9 mouse cellular contexts compared by ENCODE assay signal in the genomic region with DNA sequence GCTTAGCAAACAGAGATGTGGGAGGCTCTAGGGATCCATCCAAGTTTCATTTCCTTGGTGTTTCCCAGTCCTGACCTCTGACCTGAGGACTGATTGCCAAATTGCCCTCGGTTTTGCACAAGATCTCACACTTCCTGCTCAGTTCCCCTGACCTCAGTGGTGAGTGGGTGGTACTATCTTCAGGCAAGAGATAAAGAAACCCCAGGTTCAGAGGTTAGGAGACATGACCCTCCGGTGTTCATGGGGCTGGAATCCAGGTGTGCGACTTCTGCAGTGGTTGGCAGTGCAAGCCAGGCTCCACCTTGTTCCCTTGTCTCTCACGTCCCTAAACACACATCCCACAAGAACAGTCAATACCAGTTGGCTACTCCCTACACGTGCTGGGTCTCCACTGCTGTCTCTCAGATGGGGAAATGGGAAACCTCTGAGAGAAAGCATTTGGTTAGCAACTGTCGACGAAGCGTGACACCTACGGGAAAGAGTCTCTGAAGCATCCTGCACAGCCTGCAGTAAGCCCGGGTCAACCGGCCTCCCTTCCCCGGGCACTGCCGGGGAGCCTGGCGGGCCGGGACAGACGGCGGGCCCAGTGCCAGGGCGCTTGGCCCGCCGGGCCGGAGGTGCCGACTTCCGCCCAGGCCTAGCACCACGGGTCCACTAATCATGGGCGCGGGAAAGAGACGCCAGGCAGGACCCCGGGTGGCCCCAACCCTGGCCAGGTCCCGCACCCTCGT. TPM values are rescaled to one million over a fixed set of nuclear protein-coding genes. Genes with fewer than 3 reads are reported as not detected.
DNase-seq lines count a peak whose midpoint lies in the region; ATAC-seq and TF ChIP-seq lines count a peak whose summit lies in the region.
"Had no signal": no experiment of that assay in that cellular context is flagged by ENCODE, and none has a peak within 500 bp of the region (broad histone marks: within the 10 kb centered on the region; RNA-seq: fewer than 3 reads in every experiment).

No protein-coding gene starts in this region.

- H3K27ac ChIP-seq in intestine, embryonic 15.5 days = peak overlapping the region; percentile 98
- peak overlapping the region; percentile 80 for H3K27ac ChIP-seq in liver, embryonic 14.5 days

- TF ChIP-seq CTCF in liver, embryonic 14.5 days (IDR thresholded peaks at IDR 0.05; ENCODE audit: low read depth) = no peak

- DNase-seq in urinary bladder, adult 18-20 months (ENCODE audit: low spot score in 2 of 2) = peak; percentile 34 to 85
- DNase-seq in urinary bladder, postnatal 10 days (ENCODE audit: low spot score) = no peak
- DNase-seq in c-Kit-positive CD71-positive TER-119-positive erythroid progenitor cells, embryonic 14.5 days (ENCODE audit: low spot score) = peak; percentile 31
- peak in 2 of 3 experiments; percentile 52 to 54 for DNase-seq in liver, embryonic 14.5 days (ENCODE audit: low read depth in 3 of 3, low spot score in 3 of 3)
- peak; percentile 92 for DNase-seq in yolk sac, embryonic 10.5 days (ENCODE audit: low spot score)

- peak overlapping the region; percentile 99 for H3ac ChIP-seq in myocyte (ENCODE audit: control insufficient read depth, insufficient read length)

- 2% methylated on average over 30 of the region's 30 CpGs for WGBS in intestine, embryonic 15.5 days
- WGBS in liver, embryonic 14.5 days (ENCODE audit: insufficient replicate concordance) = under 1% methylated on average over 30 of the region's 30 CpGs

- peaks cover 42% of the 10 kb centered on the region for H3K4me1 ChIP-seq in intestine, embryonic 15.5 days (replicated peaks)
- peaks cover 7 to 32% of the 10 kb centered on the region in 2 experiments for H3K4me1 ChIP-seq in liver, embryonic 14.5 days (replicated peaks; ENCODE audit: control insufficient read depth in 2 of 2, insufficient read depth in 2 of 2, low read length in 1 of 2)

- H3K9ac ChIP-seq in intestine, embryonic 15.5 days = peak overlapping the region; percentile 97
- peak overlapping the region; percentile 71 for H3K9ac ChIP-seq in liver, embryonic 14.5 days (replicated peaks)

- no peak for TF ChIP-seq POLR2A in myocyte (IDR thresholded peaks at IDR 0.05; ENCODE audit: insufficient read length, low read depth)

- no peaks in the 10 kb centered on the region for H3K9me3 ChIP-seq in intestine, embryonic 15.5 days
- H3K9me3 ChIP-seq in liver, embryonic 14.5 days (ENCODE audit: control insufficient read depth, low read length) = no peaks in the 10 kb centered on the region

- 0 out of 2 replicates have a peak, but pooled peaks have one; percentile 16 for TF ChIP-seq EP300 in liver, embryonic 14.5 days (IDR thresholded peaks at IDR 0.05; ENCODE audit: low read depth)

- peak overlapping the region; percentile 99 for H3K4me3 ChIP-seq in intestine, embryonic 15.5 days (replicated peaks)
- peak overlapping the region; percentile 70 to 91 for H3K4me3 ChIP-seq in liver, embryonic 14.5 days (ENCODE audit: insufficient read depth in 1 of 2, low read depth in 2 of 2, low read length in 2 of 2)
- peak overlapping the region; percentile 36 for H3K4me3 ChIP-seq in myocyte

- no peaks in the 10 kb centered on the region for H3K27me3 ChIP-seq in intestine, embryonic 15.5 days (replicated peaks)
- no peaks in the 10 kb centered on the region for H3K27me3 ChIP-seq in liver, embryonic 14.5 days (ENCODE audit: control insufficient read depth, insufficient read depth, low read length)
- no peaks in the 10 kb centered on the region for H3K27me3 ChIP-seq in myocyte (ENCODE audit: control insufficient read depth, insufficient read depth, insufficient read length)

- H3K4me2 ChIP-seq in intestine, embryonic 15.5 days (replicated peaks) = peak overlapping the region; percentile 74
- peak overlapping the region; percentile 92 for H3K4me2 ChIP-seq in liver, embryonic 14.5 days (ENCODE audit: low read depth)
- H3K4me2 ChIP-seq in myocyte (ENCODE audit: low read depth) = peak overlapping the region; percentile 75

- peaks cover 55% of the 10 kb centered on the region for H3K79me2 ChIP-seq in myocyte (ENCODE audit: control insufficient read depth, insufficient read depth)

- ATAC-seq in granulocyte monocyte progenitor cell, adult 5-6 weeks (replicated peaks; ENCODE audit: poor library complexity, severe bottlenecking) = peak; percentile 36
- ATAC-seq in intestine, embryonic 15.5 days = peak; percentile 29
- ATAC-seq in liver, embryonic 14.5 days (ENCODE audit: insufficient read depth) = peak; percentile 1

- no peaks in the 10 kb centered on the region for H3K36me3 ChIP-seq in intestine, embryonic 15.5 days
- H3K36me3 ChIP-seq in liver, embryonic 14.5 days (replicated peaks; ENCODE audit: control insufficient read depth, insufficient read depth, low read depth) = no peaks in the 10 kb centered on the region
- no peaks in the 10 kb centered on the region for H3K36me3 ChIP-seq in myocyte (ENCODE audit: control insufficient read depth, insufficient read depth)

TF ChIP-seq in myocyte, 11 proteins besides CTCF, POLR2A, EP300 and RAD21:
- no peak for TF ChIP-seq E2F4 (IDR thresholded peaks at IDR 0.05; ENCODE audit: insufficient read depth)
- peak; percentile 67; the same call in 1 of the 2 replicates for TF ChIP-seq CEBPB (IDR thresholded peaks at IDR 0.05; ENCODE audit: insufficient read depth, poor library complexity, severe bottlenecking)
- no peak for TF ChIP-seq TCF3 (IDR thresholded peaks at IDR 0.05; ENCODE audit: insufficient read length, low read depth)
TF ChIP-seq in myocyte: peak in this region for 1.

RNA-seq across cellular contexts. Expression of gene Rrbp1, which starts 1.3 kb away (rescaled TPM):
- total RNA-seq in granulocyte monocyte progenitor cell, adult 5-6 weeks (2014; fragmentation: Nextera tagmentation) = 177 and 252 TPM in 2 replicates
- total RNA-seq in granulocyte monocyte progenitor cell, adult 5-6 weeks (2017) = 193 and 228 TPM in 2 replicates
- 103 and 125 TPM in 2 replicates for polyA plus RNA-seq in intestine, embryonic 15.5 days (2015; fragmentation: Nextera tagmentation; extraction: Ambion mirVana)
- polyA plus RNA-seq in liver, embryonic 14.5 days (2012; rRNA removed) = 40.4 and 83.7 TPM in 2 replicates
- polyA plus RNA-seq in liver, embryonic 14.5 days (2014; fragmentation: Nextera tagmentation; extraction: Ambion mirVana) = 39.6 and 41.2 TPM in 2 replicates
- polyA plus RNA-seq in myocyte (2012; fragmentation: generic; extraction: Trizol) = 127 TPM

RNA-seq across cellular contexts. Expression of gene Banf2, which starts 23.1 kb away (rescaled TPM):
- total RNA-seq in granulocyte monocyte progenitor cell, adult 5-6 weeks (2014; fragmentation: Nextera tagmentation) = not detected in 2 replicates
- total RNA-seq in granulocyte monocyte progenitor cell, adult 5-6 weeks (2017) = not detected in 2 replicates
- polyA plus RNA-seq in intestine, embryonic 15.5 days (2015; fragmentation: Nextera tagmentation; extraction: Ambion mirVana) = 0.55 TPM in 1 of 2 replicates, not detected in the other
- polyA plus RNA-seq in liver, embryonic 14.5 days (2012; rRNA removed) = not detected in 2 replicates
- not detected in 2 replicates for polyA plus RNA-seq in liver, embryonic 14.5 days (2014; fragmentation: Nextera tagmentation; extraction: Ambion mirVana)
- polyA plus RNA-seq in myocyte (2012; fragmentation: generic; extraction: Trizol) = not detected
- total RNA-seq: hematopoietic stem cell, adult 5-6 weeks had no signal

Comparison
In these comparisons a context has a peak if more than half of its experiments do, and no peak if none do; other contexts are left out.
1. H3K4me3 ChIP-seq: peak in every context shown above with its lines; median percentile 99 in intestine, embryonic 15.5 days; 80 in liver, embryonic 14.5 days; 36 in myocyte.